Mouse (Mus musculus) retina, embryonic 14.5 days (tissue): ENCODE measurements around the gene Ttc25.
"Not testable (repeated sequence)": the region's sequence is repeated elsewhere in the genome, so short reads cannot be mapped to it uniquely, and the experiment has no call there.

Experiments
- DNase-seq: peaks from one replicate; pipeline ENCODE4 v3.0.0-alpha.2; 2015; ENCODE audit warnings: low spot score

Ttc25 gene

DNA sequence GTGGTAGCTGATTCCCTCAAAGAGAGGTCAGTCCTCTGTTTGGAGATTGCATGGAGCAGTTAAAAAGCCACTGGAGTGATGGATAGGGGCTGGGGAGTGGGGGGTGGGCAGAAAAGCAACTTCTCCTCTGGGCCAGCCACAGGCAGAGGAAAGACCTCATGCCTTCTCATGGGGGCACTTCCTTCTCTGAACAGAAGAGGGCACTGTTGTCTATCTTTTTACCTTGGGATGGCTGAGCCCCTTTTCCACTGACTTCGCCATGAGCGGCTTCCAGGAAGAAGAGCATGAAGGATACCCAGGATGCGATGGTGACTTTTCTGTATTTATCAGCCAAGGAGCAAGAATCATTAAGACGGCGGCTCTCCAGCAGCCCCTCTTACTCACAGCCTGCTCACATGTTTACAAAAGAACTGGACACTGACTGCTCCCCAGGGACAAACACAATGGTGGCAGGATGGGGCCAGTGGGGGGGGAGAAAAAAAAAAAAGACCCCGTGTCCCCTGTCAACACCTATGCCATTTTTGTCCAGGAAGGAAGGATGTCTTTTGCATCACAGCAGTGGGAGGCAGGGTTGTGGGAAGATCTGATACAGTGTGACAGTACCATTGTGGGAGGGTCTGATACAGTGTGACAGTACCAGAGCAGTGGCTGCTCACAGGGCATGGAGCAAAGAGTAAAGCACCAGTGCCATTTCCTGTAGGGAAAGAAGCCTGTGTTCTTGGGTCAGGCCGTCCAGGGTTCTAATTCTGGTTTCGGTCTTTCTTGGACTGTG, 25.2 kb downstream of the Ttc25 start:
- DNase-seq = peak; percentile 87

DNA sequence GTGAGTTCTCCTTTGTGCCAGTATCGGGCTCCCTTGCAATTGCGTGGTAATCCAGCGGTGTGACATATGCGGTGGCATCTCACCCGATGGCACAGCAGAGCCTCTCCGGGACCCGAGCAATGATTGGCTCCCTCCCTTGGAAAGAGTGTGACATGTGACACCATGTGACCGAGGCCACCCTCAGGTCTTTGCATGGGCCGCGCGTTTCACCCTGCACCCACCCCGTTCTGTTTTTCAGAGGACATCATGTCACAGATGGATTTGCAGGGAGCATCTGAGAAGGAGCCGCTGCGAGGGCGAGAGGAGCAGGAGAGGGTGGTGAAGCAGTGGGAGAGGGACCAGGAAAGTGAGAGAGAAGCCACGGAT, 25.8 kb downstream of the Ttc25 start:
- DNase-seq = no peak

DNA sequence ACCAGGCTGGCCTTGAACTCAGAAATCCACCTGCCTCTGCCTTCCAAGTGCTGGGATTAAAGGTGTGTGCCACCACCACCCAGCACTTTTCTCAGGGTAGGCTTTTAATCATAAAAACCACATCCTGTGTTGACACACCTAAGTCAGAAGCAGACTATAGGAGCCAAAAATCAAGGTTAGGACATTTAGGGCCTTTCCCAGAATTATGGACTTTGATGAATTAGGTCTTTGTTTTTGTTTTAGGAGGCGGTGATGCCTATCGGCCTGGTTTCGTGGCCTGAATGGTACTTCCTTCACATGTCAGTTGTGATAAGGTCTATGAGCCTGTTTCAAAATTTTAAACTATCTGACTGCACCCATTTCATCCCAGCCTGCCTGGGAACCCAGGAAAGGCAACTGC, 28.8 kb downstream of the Ttc25 start:
- DNase-seq = no peak

DNA sequence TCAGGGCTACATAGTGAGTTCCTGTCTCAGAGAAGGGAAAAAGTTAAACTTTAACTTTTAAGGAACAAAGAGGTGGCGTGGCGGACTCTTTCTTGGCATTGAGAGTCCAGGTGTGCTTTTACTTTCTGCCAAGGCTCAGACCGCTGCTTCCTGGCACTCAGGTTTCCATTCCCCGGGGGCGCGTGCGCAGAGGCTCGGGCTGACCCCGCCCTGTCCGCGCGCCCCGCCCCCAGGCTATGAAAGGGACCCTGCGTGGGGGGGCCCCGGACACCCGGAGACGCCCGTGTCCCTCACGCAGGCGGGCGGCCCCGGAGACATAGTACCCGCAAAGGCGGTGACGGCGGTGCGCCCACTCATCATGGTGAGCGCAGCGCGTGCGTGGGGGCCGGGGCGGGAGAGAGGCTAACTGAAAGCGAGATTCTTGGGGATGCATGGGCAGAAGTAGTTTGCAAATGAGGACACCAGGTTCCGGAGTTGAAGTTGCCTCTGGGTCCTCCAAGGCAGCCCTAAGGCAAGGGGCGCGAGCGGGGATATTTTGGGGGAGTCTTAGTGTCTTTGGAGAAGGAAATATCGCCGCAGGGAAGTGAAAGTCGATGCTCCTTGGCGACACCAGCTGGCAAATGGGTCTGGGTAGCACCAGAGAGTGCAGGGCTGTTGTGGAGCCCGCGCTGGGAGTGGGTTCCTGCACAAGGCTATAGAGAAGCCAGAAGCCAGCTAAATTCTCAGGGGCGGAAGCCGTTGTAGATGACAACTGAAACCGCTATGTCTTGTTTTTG, 29.5 kb downstream of the Ttc25 start, which contains the start of gene Cnp:
Gene Cnp, plus strand, starts transcription at position 197 of the 776 bp plus-strand sequence.
- DNase-seq = peak; percentile 64

DNA sequence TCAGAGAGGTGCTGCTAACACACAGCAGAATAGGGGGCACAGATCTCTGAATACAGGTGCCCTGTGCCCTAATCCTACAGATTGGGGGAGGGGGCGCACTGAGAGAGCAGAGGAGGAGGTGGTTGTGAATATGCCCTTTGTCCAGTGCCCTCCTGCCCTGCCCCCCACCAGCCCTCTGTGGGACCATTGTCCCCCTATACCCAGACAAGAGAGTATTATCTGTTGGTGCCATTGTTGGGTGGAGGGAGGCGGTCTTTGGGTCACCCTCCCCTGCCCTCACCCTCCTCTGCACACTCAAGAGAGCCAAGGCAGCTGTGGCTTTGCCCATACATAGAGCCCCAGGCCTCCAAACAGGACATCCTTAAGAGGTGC, 30.1 kb downstream of the Ttc25 start:
- peak; percentile 29 for DNase-seq

DNA sequence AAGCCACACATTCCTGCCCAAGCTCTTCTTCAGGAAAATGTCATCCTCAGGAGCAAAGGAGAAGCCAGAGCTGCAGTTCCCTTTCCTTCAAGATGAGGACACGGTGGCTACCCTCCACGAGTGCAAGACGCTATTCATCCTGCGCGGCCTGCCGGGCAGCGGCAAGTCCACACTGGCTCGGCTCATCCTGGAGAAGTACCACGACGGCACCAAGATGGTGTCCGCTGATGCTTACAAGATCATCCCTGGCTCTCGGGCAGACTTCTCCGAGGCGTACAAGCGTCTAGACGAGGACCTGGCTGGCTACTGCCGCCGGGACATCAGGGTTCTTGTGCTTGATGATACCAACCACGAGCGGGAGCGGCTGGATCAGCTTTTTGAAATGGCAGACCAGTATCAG, 30.8 kb downstream of the Ttc25 start:
- DNase-seq = no peak

DNA sequence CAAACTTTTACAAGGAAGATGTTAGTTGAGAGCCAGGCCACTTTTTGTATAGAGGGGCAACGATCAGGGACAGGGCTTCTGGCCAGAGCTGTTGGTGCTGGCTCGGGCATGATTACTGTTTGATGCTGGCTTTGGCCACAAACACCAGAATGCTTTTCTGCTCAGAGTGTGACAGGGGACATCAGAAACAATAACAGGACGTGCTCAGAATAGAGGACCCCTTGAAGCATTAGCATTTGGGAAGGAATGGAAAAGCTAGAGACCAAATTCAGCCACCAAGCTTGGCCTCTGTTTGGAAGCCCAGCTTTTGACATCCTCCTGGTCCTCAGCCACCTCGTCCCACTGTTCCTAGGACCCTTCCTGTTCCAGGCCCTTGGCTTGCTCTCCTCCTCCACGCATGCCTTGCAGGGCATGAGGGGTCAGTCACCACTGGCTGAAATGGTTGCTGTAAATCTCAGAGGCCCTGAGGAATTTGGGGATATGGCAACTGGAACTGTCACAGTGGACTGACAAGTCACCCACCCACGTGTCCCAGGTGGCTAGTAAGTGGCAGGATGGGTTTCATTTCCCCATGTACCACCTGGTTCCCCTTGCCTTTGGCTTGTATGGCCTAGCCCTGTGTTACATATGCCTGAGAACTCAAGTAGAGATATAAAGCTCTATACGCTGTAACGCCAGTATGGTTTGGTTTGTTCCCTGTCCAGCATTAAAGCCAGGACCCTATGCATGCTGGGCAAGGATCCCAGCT, 32.6 kb downstream of the Ttc25 start:
- no peak for DNase-seq

DNA sequence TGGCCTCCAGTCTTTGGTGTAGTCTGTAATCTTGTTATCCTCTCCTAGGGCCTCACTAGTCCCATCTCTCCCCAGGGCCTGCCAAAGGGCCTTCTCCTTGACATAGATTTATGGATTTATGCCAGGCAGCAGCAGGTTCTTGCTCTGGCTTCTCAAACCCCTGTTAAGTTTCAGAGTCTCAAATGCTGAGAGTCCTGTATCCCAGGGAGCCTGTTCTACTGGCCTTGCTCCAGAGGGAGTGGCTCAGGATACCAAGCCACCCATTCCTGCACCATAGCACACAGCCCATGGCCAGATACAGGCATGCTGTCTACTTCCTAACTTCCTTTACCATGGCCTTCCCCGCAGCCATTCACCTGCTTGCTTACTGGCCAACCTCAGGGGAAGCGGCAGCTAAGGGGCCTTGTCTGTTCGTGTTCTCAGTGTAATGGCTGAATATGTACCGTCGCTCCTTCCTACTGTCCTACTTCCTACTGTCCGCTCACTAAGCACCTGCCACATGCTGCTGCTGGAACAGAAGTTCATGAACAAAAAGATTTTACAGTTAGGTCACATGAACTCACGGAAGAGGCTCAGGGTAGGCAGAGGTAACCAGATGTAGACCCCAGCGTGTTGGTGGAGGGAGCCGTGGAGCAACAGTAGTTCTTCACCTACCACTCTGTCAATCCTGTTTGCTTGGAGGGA, 33.9 kb downstream of the Ttc25 start:
- no peak for DNase-seq

DNA sequence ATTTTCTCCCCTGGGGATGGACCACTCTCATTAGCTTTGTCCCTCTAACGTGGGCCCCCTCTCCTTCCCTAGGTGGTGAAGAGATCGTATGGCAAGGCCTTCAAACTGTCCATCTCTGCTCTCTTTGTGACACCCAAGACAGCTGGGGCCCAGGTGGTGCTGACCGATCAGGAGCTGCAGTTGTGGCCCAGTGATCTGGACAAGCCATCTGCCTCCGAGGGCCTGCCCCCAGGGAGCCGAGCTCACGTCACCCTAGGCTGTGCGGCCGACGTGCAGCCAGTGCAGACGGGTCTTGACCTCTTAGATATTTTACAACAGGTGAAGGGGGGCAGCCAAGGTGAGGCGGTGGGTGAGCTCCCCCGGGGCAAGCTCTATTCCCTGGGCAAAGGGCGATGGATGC, 34.9 kb downstream of the Ttc25 start:
- DNase-seq = no peak

DNA sequence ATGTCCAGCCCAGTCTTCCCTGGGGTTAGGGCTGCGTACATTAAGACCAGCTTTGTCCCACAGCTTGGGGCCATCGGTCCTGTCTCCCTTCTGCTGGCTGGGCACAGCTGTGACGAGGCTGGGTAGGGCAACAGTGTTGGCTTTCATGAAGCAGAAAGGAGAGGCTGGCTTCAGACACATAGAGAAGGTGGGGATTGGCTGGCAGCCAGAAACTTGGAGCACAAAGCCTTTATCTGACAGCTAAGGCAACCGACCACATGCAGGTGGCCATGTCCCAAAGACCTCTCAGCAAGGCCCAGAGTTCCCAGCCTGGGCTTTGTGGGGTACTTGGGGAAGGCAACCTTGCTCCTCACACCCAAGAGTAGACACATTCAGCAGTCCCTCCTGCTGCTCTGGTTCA, 36.3 kb downstream of the Ttc25 start:
- DNase-seq = no peak

DNA sequence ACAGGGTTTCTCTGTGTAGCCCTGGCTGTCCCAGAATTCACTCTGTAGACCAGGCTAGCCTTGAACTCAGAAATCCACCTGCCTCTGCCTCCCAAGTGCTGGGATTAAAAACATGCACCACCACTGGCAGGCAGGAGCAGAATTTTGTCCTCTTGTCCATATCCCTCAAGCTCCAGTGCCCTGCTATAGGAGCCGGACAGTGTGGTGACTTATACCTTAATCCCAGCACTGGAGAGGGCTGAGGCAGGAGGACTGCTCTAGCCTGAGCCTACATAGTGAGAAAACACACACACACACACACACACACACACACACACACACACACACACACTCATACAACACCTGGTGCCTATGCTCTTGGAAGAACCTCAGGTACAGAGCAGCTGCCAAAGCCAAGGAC, 37.0 kb downstream of the Ttc25 start:
- DNase-seq = not testable (repeated sequence)

DNA sequence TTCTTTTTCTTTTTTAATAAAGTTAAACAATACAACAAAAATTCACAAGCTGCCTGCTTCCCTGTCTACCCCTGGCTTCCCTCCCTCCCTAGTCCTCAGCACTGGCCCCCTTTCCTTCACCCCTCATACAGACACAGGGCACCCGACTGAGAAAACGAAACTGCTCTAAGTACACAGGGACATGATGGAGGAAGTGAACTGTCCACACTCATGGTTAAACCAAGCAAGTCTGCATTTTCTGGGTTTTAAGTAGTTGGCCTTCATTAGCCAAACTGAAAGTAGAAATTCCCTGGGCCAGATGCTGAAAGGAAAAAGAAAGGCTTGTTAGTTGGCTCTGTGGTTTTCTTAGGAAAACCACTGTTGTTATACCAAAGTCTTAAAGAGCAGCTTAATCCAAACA, 37.4 kb downstream of the Ttc25 start:
- no peak for DNase-seq

DNA sequence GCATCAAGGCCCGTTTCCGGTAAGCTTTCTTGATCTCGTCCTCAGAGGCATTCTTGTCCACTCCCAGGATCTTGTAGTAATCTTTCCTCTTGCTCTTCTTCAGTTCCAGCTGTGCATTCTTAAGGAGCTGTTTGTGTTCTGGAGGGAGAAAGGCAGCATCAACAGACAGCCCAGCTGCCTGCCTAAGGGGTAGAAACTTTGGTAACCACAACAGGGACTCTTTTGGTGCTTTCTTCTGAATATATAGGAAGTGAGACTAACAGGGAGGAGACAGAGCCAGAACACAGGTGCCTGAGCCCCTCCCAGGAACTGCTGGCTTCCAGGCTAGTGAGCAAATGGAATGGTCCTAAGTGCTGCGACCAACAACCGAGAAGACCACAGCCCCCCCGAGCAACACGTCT, 39.2 kb downstream of the Ttc25 start:
- DNase-seq = no peak

DNA sequence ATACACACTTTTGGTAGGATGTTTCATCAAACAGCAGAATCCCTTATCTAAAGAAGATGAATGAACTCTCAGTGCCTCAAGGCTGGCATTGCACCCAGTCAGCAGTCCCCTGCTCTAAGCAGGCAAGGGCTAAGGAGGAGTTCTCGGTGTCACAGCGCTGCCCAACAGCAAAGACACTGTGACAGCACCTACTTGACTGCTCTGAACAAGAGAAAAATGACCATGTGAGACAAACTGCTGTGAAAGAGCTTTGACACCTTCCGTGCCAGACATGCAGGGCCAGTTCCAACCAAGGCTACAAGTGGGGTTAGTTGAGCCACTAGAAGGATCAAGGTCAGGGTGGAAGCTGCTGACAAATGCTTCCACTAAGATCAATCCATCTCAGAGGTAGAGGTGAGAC, 39.7 kb downstream of the Ttc25 start:
- DNase-seq = no peak

DNA sequence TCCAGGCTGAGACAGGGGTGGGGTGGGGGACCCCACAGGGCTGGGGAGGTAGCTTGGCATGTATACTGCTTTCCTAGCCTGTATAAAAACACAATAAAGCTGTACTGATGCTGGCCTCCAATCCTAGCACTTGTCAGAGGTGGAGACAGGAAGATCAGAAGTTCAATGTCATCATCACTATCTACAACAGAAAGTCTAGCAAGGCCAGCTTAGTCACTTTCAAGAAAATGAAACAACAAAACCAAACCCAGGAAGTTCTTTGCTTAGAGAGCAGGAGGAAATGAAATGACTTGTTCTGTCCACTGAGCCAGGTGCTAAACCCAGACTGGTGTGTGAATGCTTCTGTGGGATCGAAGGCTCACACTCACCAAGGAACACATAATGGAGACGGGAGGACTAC, 43.1 kb downstream of the Ttc25 start:
- no peak for DNase-seq

DNA sequence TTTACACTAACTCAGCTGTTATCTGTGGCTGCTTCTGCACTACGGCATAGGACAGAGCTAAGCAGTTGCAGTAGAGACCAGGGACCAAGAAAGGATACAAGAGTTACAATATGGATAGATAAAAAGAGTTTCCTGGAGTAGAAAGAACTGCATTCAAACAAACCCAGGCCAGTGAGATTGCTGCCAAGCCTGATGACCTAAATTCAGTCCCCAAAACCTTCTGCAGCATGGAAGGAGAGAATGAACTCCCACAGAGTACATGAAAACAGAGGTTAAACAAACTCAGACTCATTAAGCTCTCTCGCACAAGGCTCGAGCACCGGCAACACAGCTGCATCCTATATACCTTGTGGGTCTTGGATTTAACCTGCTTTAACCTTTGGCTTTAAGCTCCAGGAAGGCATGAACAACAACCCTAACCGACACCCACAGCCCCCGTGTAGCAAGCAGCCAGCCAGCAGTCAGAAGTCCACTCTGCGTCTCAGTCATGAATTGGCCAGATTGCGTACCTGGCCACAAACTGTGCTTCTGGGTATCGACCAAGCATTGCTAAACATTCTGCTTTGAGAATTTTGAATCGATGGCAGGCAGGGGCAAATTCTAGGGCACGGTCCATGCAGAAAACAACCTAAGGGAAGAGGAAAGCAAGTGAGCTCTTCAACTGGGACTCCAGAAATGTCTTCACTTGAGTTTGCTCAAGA, 47.1 kb downstream of the Ttc25 start:
- DNase-seq = no peak

DNA sequence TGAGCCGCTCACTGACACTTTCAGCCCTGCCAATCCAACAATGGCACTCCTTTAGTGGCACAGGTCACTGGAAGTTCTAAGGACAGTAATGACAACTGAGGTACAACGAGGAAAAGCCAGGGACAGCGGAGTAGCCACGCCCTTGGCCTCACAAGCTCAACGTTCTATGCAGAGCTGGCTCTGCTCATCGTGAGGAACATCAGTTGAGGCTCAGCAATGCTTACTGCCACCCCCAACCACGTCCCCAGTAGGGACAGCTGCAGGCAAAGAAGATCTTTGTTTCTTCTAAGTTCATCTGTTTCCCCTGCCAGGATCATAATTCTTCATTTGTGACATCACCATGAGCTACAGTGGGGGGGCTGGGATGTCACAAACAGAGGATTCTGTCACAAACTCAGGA, 49.2 kb downstream of the Ttc25 start:
- no peak for DNase-seq

DNA sequence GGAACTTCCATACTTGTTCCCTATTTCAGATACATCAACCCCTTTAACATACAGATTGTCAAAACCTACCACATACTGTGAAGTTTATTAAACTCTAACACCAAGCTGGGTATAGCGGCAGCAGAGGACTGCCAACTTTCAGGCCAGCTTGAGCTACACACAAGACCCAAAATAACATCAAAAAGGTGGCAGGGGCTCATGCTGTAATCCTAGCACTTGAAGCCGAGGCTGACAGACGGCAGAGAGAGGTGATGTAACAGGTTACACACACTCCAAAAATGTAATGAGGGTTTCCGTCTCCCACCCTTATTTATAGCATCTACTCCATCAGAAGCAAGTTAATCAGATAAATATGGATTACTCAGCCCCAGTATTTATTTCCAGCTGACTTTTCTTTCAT, 50.1 kb downstream of the Ttc25 start:
- no peak for DNase-seq

DNA sequence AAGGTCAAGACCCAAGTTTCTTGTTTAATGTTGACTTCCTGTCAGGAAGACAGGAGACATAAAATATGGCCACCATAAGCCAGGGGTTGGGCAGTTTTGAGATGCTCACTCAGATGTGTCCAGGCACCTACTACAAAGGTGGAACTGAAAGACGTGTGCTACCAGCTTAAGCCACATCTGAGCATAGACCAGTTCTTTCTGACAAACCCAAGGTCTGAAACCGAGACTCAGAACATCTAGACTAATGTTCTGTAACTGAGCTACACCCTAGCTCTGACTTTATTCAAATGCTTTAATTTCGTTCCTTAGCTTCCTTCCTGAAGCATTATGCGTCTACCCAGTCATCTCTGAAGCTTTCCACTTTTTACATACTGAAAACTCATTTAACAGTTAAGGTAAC, 52.7 kb downstream of the Ttc25 start:
- no peak for DNase-seq

DNA sequence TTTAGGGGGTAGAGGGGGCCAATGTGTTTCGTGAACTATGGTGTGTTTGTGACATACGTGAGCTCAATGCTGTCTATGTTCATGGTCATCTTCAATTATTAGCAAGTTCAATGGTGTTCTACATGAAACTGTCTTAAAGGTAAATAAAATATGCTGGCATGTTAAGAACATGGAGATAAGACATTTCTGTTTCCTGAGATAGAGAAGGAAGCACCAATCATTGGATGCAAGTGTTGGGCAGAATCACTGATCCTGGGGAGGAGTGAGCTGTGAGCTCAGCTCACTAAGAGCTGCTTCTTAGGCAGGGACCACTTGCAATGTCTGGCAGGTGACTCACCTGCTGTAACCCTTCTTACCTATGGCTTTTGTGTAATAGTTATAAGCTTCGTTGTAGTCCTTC, 56.0 kb downstream of the Ttc25 start:
- no peak for DNase-seq

DNA sequence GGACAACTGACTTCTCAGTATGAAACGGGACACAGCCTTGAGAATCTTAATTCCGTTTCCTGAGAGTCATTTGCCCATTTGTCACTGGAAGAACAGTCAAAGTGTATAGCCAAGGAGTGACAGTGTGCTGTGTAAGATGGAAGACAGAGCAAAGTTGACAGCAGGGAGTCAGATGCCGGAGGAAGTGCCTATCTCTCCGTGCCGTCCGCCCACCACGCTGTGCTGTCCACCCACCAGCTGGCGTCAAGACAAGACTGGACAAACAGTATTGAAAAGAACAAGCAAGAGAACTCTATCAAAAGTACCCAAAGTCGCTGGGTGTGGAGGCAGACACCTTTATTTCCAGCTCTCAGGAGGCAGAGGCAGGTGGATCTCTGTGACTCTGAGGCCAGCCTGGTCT, 57.7 kb downstream of the Ttc25 start:
- DNase-seq = no peak

DNA sequence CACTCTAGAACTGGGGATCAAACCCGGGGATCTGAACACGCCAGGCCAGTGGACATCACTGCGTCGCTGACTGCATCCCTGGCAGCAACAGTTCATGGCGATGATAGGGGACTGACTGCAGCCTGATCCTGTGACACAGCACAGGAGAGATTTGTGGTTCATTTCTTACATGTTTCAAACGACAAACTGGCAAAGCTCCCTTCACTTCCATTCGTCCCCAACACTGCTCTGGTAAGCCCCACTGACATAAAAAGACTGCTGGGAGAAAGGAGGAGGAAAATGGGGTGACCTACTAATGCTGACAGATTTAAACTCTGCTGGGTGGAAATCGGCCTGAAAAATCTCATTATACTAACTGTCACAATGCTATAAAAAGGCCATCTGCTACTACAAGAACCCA, 58.4 kb downstream of the Ttc25 start:
- DNase-seq = no peak
